Mouse (Mus musculus): ENCODE data around the gene Hoxd8. TPM values are rescaled to one million over a fixed set of nuclear protein-coding genes. Genes with fewer than 3 reads are reported as not detected.

The Hoxd8 gene
- polyA plus RNA-seq, 1 experiment from 2014 or later = 3.3 TPM

DNA sequence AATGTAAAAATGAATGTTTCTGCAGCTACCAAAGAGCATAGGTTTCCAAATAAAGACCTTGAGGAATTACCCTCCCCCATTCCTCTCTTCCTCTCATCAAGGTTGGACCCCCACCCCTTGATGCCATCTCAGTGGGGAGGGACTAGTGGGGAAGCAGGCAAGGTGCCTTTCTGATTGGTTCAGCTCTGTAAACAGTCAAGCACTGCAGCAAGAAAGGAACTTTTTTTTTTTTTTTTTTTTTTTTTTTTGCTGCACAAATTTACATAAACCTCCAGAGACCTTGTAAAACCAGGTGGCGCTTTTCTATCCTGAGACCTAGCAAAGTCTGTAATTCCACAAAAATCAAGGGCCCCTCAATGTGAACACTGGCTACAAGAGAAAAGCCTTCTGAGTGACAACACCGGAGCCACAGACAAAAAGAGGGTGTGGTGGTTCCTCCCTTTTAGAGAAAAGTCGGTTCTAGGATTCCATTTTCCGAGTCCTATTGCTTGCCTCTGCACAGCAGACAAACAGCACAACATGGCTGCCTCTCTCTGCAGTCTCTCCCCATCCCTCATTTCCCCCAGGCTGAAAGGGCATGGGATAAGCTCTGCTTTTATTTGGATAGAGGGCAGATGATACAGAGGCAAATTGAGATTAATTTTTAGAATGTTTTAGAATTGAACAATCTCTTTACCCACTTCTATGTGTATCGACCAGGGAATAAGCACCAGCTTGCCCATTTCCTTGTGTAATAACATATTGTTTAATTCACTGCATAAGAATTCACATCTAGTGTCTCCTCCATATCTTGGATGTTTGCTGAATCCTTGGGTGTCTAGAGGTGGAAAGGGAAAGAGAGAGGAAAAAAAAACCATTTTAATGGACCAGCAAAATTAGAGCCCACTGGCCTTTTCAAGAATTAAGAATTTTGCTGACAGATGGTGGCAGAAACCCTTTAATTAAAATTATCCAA, 5.3 kb downstream of the Hoxd8 start:
- H3K27ac ChIP-seq = no peak overlapping the region
- H3K4me3 ChIP-seq (replicated peaks; ENCODE audit: low read length) = no peak overlapping the region
- no peaks in the 10 kb centered on the region for H3K9me3 ChIP-seq (ENCODE audit: control insufficient read depth, low read length)
- H3K4me2 ChIP-seq (replicated peaks) = no peak overlapping the region
- DNase-seq (ENCODE audit: low spot score) (no peak), ATAC-seq (ENCODE audit: low FRiP score) (no peak)
- H3K36me3 ChIP-seq (replicated peaks; ENCODE audit: control insufficient read depth, insufficient read depth) = no peaks in the 10 kb centered on the region
- no peaks in the 10 kb centered on the region; the same call in 1 of the 2 replicates for H3K4me1 ChIP-seq (replicated peaks; ENCODE audit: control insufficient read depth, insufficient read depth, low read length)
- 4% methylated on average over 5 of the region's 5 CpGs for WGBS
- H3K9ac ChIP-seq = no peak overlapping the region
- peaks cover 90% of the 10 kb centered on the region for H3K27me3 ChIP-seq (ENCODE audit: control insufficient read depth, insufficient read depth, low read length)

DNA sequence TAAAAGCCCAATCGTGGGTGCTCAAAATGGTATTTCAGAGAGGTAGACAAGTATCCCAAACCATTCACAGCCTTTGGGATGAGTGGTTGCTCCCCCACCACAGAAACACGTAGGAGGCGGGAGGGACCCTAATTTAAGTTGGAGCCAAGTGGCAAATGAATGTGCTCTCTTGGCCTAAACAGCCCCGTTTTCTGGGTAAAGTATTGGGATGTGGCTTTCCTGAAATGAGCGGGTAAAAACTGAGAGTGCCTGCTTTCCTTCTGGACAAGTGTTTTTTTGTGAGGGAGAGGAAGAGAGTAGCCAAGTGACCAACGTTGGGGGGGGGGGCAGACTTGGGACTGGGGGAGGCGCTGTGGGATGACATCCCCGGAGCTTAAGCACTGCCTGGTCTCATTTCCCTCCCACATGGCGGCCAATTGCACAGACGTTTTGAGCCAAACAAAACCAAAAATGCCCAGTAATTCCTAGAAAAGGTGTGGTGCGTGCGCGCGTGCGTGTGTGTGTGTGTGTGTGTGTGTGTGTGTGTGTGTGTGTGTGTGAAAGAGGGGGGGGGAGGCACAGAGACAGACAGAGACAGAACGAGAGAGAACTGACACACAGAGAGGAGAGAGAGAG, 6.6 kb downstream of the Hoxd8 start:
- no peaks in the 10 kb centered on the region; the same call in 1 of the 2 replicates for H3K4me1 ChIP-seq (replicated peaks; ENCODE audit: control insufficient read depth, insufficient read depth, low read length)
- ATAC-seq (ENCODE audit: low FRiP score) = no peak
- 0 out of 2 replicates have a peak overlapping the region, but pooled peaks have one; percentile 1 for H3K4me2 ChIP-seq (replicated peaks)
- DNase-seq (ENCODE audit: low spot score) = no peak
- no peak overlapping the region for H3K27ac ChIP-seq
- peaks cover 96% of the 10 kb centered on the region for H3K27me3 ChIP-seq (ENCODE audit: control insufficient read depth, insufficient read depth, low read length)
- no peak overlapping the region for H3K9ac ChIP-seq
- H3K36me3 ChIP-seq (replicated peaks; ENCODE audit: control insufficient read depth, insufficient read depth) = no peaks in the 10 kb centered on the region
- H3K4me3 ChIP-seq (replicated peaks; ENCODE audit: low read length) = 0 out of 2 replicates have a peak overlapping the region, but pooled peaks have one; percentile 9
- H3K9me3 ChIP-seq (ENCODE audit: control insufficient read depth, low read length) = no peaks in the 10 kb centered on the region
- under 1% methylated on average over 16 of the region's 16 CpGs for WGBS

DNA sequence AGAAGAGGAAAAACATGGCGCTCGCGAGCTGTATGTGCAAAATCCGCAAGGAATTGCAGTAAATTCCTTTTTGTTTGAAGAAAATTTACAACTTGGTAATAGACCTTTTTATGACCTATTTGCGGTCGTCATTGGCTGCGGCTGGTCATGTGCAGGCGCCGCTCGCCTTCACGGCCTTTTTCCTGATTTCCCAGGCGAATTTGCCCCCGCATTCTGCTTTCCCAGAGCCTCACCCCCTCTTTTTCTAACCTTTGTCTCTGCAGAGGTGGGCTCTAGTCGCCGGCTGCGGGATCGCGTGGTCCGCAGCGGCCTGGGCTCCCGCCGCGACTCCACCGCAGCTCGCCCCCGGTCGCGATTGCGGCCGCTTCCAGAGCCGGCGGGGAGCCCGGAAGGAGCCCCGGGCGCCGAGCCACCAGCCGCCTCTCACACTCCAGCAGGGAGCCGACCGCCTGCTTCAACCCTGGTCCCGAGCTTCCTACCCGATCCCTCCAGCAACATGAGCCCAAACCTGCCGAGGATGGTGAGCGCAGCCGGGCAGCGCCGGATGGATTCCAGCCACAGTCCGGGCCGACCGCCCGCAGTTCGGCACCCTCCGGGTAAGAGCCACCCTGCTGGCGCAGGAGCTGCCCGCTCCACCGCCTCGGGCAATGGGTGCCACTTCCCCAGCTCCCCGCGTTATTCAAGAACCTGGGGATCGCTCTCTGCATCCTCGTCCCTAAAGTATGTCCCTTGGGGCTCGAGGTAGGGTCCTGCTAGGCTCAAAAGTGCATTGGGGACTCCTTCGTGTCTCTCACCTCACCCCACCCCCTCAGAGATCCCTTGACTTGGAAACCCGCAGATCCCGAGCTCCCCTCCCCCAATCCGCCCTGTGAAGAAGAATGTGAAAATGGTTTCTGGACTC, 7.6 kb downstream of the Hoxd8 start, which contains the start of the genes Hoxd3 and Hoxd4:
Hoxd3 (plus strand) TSS at position 207 of the 901 bp plus-strand sequence.
Hoxd4 (plus strand) TSS at position 209 of the 901 bp plus-strand sequence.
- H3K4me2 ChIP-seq (replicated peaks) = peak within 1 kb of the TSS; percentile 37
- H3K4me1 ChIP-seq (replicated peaks; ENCODE audit: control insufficient read depth, insufficient read depth, low read length) = no peaks in the 10 kb centered on the region; the same call in 1 of the 2 replicates
- no peaks in the 10 kb centered on the region for H3K36me3 ChIP-seq (replicated peaks; ENCODE audit: control insufficient read depth, insufficient read depth)
- H3K9me3 ChIP-seq (ENCODE audit: control insufficient read depth, low read length) = no peaks in the 10 kb centered on the region
- DNase-seq (ENCODE audit: low spot score) = no peak
- WGBS = under 1% methylated on average over 65 of the region's 65 CpGs
- H3K27ac ChIP-seq = peak within 1 kb of the TSS; percentile 47
- peaks cover 96% of the 10 kb centered on the region for H3K27me3 ChIP-seq (ENCODE audit: control insufficient read depth, insufficient read depth, low read length)
- no peak for ATAC-seq (ENCODE audit: low FRiP score)
- H3K4me3 ChIP-seq (replicated peaks; ENCODE audit: low read length) = peak within 1 kb of the TSS; percentile 31
- H3K9ac ChIP-seq = peak within 1 kb of the TSS; percentile 47

DNA sequence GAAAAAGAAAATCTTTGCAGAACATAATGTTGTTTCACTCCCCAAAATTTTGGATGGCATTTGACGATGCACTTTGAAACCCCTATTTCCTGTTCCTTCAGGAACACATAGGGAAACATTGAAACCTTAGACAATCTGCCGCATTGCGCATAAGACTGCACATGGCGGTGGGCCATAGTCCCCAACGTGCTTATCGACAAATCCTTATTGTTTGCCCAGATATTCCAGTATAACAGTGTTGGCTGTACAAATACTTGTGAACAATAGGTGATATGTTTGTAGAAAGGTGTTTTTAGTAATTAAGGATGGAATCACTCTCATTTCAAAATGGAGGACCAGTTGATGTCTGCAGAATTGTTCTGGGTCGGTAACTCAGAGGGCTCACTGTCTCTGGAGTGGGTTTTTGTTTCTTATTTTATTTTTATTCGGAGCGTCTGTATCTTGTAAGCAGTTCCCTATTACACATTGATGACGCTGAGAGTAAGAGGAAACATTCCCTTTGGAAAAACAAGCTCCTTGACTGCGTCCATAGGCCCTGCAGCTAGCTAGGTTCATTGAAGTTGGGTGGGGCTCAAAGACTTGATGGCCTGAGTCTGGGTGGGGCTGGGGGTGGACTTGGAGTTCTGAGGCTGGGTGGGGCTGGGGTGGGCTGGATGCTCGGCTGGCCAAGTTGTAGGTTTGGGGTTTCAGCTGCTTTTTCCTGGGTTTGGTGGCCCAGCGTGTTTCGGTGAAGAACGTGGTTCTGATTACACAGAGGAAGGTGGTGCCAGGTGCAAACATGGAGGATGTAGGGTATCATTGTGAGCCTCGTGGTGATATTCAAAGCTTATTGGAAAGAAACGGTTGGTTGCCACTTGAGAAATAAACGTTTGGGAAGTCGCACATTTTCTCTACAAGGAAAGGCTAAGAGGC, 9.1 kb downstream of the Hoxd8 start:
- Histone ChIP-seq H3K27me3 (ENCODE audit: control insufficient read depth, insufficient read depth, low read length) (peaks cover 97% of the 10 kb centered on the region), H3K27ac (0 out of 2 replicates have a peak overlapping the region, but pooled peaks have one; percentile 34), H3K36me3 (replicated peaks; ENCODE audit: control insufficient read depth, insufficient read depth) (no peaks in the 10 kb centered on the region), H3K9ac (0 out of 2 replicates have a peak overlapping the region, but pooled peaks have one; percentile 8), H3K4me1 (replicated peaks; ENCODE audit: control insufficient read depth, insufficient read depth, low read length) (no peaks in the 10 kb centered on the region; the same call in 1 of the 2 replicates), H3K9me3 (ENCODE audit: control insufficient read depth, low read length) (no peaks in the 10 kb centered on the region), H3K4me3 (replicated peaks; ENCODE audit: low read length) (peak overlapping the region; percentile 31), H3K4me2 (replicated peaks) (no peak overlapping the region)
- 6% methylated on average over 19 of the region's 19 CpGs for WGBS
- DNase-seq (ENCODE audit: low spot score) = no peak
- no peak for ATAC-seq (ENCODE audit: low FRiP score)

DNA sequence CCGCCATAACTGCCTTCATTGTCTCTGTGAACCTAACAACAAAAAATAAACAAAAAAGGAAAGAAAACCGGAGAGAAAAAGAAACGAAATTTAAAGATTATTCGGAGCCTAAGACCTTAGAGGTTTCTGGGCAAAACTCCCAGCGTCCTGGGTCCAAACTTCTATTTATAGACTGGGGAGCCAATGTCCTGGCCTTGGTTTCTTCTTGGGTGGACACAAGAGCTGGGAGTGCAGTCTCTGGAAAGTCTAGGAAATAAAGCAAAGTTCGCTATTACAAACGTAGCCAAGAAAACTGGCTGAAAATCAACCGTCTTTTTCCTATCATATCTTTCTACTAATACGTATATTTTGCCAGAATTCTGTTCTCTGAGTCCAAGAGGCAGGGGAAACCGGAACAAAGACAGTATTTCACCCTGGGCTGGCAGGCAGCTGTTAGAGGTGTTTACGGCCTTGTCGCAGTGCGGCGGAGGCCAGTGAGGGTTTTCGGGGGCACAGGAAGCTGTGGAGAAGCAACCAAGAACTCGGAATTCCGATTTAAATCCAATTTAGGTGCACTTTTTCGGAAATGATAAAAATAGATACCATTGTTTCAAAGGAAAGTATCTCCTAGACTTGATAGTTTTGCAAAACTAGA, 9.9 kb downstream of the Hoxd8 start:
- Histone ChIP-seq H3K4me3 (replicated peaks; ENCODE audit: low read length) (peak overlapping the region; percentile 31; the same call in 1 of the 2 replicates), H3K4me1 (replicated peaks; ENCODE audit: control insufficient read depth, insufficient read depth, low read length) (no peaks in the 10 kb centered on the region; the same call in 1 of the 2 replicates), H3K4me2 (replicated peaks) (peak overlapping the region; percentile 51; the same call in 1 of the 2 replicates), H3K27me3 (ENCODE audit: control insufficient read depth, insufficient read depth, low read length) (peaks cover 97% of the 10 kb centered on the region), H3K36me3 (replicated peaks; ENCODE audit: control insufficient read depth, insufficient read depth) (no peaks in the 10 kb centered on the region), H3K27ac (no peak overlapping the region), H3K9ac (peak overlapping the region; percentile 8; the same call in 1 of the 2 replicates), H3K9me3 (ENCODE audit: control insufficient read depth, low read length) (no peaks in the 10 kb centered on the region)
- ATAC-seq (ENCODE audit: low FRiP score) = no peak
- DNase-seq (ENCODE audit: low spot score) = no peak
- WGBS = 5% methylated on average over 18 of the region's 18 CpGs

DNA sequence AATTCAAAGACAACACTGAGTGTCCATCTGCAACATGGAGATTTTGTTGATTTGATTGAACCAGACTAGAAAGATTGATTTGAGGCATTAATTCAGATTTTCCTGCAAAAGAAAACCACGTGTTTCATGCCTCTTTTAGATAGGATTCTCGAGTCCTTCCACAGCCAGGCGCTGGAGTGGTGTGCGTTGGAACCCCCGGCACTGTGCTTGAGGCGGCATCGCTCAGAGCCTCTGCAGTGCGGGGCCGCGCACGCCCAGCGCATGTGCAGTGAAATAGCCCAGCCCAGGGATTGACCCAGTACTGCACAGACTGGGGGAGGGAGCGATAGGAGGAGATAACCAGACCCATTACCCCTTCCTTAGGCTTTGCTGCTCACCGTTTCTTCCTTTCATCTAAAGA, 10.5 kb downstream of the Hoxd8 start:
- H3K9me3 ChIP-seq (ENCODE audit: control insufficient read depth, low read length) = no peaks in the 10 kb centered on the region
- H3K4me2 ChIP-seq (replicated peaks) = peak overlapping the region; percentile 51
- no peak overlapping the region for H3K9ac ChIP-seq
- peak overlapping the region; percentile 31; the same call in 1 of the 2 replicates for H3K4me3 ChIP-seq (replicated peaks; ENCODE audit: low read length)
- under 1% methylated on average over 14 of the region's 14 CpGs for WGBS
- ATAC-seq (ENCODE audit: low FRiP score) = 0 out of 2 replicates have a peak, but pooled peaks have one; percentile 38
- DNase-seq (ENCODE audit: low spot score) = no peak
- H3K36me3 ChIP-seq (replicated peaks; ENCODE audit: control insufficient read depth, insufficient read depth) = no peaks in the 10 kb centered on the region
- no peaks in the 10 kb centered on the region; the same call in 1 of the 2 replicates for H3K4me1 ChIP-seq (replicated peaks; ENCODE audit: control insufficient read depth, insufficient read depth, low read length)
- no peak overlapping the region for H3K27ac ChIP-seq
- H3K27me3 ChIP-seq (ENCODE audit: control insufficient read depth, insufficient read depth, low read length) = peaks cover 97% of the 10 kb centered on the region

DNA sequence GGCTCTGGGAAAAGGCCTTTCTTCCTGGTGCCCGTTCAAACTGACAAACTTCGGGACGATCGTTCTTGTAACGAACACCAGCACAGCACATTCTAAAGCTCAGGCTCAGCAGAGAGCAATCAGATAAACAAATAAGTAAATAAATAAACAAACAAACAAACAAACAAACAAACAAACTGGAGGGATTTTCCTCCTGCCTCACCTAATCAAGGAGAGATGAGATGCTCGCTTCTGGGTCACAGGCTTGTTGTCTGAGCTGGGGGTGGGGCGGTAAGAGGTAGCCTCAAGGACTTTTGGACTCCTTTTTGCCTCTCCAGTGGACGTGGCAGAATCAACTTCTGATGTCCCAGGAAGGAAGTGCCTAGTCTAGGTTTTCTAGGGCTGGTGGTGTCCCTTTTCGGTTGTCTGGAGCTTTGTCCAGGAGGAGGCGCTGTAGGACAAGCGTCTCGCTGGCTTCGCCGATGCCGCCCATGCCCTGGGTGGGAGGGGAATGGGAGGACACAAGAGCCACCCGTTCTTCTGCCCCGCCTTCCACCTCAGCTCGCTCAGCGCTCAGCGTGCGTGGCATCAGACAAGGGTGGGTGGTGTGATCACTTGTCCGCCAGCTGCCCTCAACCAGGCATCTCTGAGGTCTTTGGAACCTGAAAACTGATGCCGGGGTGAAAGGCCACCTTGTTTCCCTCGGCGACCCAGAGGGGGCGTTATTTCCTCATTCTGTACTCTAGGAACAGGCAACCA, 11.3 kb downstream of the Hoxd8 start:
- WGBS = 2% methylated on average over 26 of the region's 26 CpGs
- Histone ChIP-seq H3K4me3 (replicated peaks; ENCODE audit: low read length) (peak overlapping the region; percentile 16), H3K27ac (no peak overlapping the region), H3K36me3 (replicated peaks; ENCODE audit: control insufficient read depth, insufficient read depth) (no peaks in the 10 kb centered on the region), H3K9ac (no peak overlapping the region), H3K9me3 (ENCODE audit: control insufficient read depth, low read length) (no peaks in the 10 kb centered on the region), H3K4me2 (replicated peaks) (peak overlapping the region; percentile 51), H3K27me3 (ENCODE audit: control insufficient read depth, insufficient read depth, low read length) (peaks cover 97% of the 10 kb centered on the region), H3K4me1 (replicated peaks; ENCODE audit: control insufficient read depth, insufficient read depth, low read length) (no peaks in the 10 kb centered on the region; the same call in 1 of the 2 replicates)
- ATAC-seq (ENCODE audit: low FRiP score) (peak; percentile 87), DNase-seq (ENCODE audit: low spot score) (peak; percentile 92)

Data from hindbrain, embryonic 14.5 days (tissue).